Mouse (Mus musculus) gastrocnemius, postnatal 14 days (tissue): ENCODE measurements at regions not wholly inside any gene's neighbourhood (a gene's known extent, or its start where the extent isn't known, plus 50 kb on each side); places are given as distances from the start of the nearest gene placed in this dataset.
A peak's percentile ranks its signal among the peaks of the same experiment; 100 is the strongest.
"Not testable (repeated sequence)": the region's sequence is repeated elsewhere in the genome, so short reads cannot be mapped to it uniquely, and the experiment has no call there.

Experiments used
- DNase-seq: peaks from one replicate; pipeline ENCODE4 v3.0.0; 2021; ENCODE audit warnings: mixed read lengths
- intact Hi-C: fragments of 180-260 bp; cut with DNase I; formaldehyde crosslinking; loops from one replicate; pipeline ENCODE4 v1.15.1; 2025; ENCODE audit warnings: low total_unique reads

DNA sequence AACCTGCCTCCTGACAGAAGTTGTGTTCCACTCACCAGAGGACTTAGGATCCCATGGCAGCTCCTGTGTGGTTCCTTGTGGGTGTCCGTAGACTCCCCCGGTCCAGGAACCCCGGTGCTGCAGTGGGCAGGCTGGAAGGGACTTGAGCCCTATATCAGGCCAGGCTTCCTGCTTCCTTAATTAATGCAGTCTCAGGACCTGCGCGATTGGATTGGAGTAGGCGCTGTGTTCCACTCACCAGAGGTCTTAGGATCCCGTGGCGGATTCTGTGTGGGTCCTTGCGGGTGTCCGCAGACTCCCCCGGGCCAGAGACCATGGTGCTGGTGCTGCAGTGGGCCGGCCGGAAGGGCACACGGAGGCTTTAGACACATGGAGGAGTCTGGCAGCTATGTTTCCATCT, 288.7 kb downstream of the Fut8 start:
- intact Hi-C loops, DNase-seq: not testable (repeated sequence)

DNA sequence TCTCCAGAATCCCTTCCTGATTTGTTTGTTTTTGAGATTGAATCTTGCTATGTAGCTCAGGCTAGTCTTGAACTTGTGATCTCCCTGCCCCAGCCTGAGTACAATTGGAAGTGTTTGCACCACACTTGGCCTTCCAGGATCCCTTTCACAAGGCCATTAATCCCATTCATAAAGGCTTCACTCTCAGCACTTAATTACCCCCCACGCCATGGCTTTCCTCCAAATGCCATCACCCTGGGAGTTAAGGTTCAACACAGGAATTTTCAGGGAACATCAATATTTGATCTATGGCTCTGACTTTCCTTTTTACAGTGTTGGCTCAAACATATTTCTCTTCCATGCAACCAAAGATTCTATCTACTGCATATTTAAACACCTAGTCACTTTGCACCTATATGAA, 289.6 kb downstream of the Fut8 start:
- intact Hi-C loops = no loop called here

DNA sequence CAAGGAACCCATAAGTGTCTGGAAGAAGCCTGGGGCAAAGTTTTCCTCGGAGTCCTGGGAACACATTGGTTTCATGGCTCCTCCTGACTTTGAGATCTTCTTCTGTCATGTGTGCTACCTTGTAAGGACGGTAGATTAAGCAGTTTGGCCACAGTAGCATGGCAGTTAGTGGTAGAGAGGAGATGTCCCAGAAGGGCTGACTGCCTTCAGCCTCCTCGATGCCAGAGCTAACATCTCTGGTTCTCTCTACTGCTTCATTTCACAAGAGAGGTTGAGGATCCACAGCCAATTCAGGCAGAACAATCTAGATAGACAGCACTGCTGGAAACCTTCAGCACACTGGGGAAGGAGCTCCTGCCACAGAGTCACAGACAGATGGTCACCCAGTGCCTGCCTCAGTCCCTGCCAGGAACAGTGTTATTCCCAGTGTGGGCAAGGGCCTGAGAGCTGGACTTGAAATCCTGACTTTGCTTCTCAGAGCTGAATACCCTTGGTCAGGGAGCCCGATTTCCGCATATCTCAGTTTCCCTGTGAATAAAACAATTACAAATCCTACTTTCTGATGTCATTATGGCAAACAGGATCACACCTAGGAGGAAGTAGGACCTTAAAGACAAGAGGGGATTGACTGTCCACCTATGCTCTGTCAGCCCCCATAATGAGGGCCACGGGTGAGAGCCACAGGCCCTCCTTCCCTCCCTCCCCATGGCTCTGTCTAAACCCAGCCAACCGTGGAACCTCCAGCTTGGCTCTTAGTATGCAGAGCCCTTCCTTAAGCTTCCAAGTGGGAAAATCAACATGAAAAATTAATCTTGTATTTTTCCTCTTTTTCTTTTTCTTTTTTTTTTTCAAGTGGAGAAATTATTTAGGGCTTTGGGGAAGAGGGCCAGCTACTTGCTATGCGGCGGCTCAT, 290.3 kb downstream of the Fut8 start:
- intact Hi-C loops = no loop called here
- DNase-seq = no peak

More for the DNA sequence above, 289.6 kb downstream of the Fut8 start:
- no peak for DNase-seq

- intact Hi-C loops = no loop called here
- DNase-seq = no peak
Measured at GRCm38 (mm10) chr12:77528868-77529271, 290.9 kb downstream of the Fut8 start.

DNA sequence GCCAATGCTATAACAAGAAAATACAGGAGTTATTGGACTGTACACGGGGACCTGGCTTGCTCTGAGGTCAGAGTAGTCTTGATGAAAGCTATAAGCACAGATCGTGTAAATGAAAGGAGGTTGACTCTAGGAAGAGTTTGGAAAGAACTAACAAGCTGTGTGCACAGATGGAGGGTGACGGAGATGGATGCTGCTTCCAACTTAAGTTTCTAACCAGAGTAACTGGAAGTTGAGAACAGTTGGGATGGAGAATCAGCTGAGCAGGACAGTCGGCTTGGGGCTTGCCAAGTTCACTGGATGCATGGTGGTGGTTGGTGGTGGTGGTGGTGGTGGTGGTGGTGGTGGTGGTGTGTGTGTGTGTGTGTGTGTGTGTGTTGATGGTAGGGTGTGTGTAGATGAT, 291.5 kb downstream of the Fut8 start:
- intact Hi-C loops = no loop called here
- no peak for DNase-seq

DNA sequence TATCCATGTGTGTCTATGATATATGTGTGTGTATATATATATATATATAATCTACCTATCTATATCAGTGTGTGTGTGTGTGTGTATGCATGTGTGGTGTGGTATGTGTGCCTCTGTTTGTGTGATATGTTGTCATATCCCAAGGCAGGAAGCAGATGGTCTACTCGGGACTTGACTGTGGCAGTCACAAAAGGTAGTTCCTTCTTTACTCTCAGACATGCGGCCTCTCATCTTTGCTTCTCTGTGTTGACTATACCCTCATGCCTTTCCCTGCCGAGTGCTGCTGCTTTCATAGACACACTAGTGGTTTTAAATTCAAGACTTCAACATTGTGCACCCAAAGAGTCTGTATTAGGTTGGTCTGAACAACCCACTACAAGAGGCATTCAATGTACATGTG, 292.0 kb downstream of the Fut8 start:
- DNase-seq = no peak
- intact Hi-C loops = no loop called here

DNA sequence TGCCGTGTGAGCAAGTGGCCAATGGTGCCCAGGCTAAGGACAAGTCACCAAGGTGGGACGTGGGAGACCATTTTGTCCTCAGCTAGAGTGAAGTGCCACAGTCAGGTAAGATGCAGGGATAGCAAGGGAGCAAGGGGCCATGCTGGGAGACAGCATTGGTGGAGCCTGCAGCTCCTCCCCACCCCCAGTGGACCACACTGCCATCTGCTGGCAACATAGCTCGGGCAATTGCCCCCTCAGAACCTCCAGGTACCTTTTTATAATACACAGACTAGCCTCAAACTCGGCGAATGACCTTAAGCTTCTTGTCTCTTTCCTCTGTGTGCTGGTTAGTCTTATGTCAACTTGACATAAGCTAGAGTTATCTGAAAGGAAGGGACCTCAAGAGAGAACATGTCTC, 293.4 kb downstream of the Fut8 start:
- intact Hi-C loops = no loop called here
- DNase-seq = peak; percentile 33

DNA sequence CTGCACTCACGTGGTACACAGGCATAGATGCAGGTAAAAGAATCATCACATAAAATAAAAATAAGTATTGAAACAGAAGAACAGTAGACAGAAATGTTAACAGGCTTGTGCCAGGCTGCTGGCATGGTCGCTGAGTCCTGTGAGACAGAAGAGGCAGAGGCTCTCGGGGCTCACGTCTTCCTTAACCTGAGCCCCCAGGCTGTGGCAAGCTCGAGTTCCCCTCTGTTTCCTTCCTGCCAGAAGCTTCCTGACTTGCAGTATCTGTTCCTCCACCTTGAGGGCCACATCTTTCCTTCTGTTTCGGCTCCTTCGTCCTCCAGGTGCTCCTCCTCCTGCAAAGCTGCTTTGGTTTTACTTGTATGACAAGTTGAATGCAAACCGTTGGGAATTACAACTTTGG, 294.6 kb downstream of the Fut8 start:
- intact Hi-C loops = no loop called here
- DNase-seq = no peak

DNA sequence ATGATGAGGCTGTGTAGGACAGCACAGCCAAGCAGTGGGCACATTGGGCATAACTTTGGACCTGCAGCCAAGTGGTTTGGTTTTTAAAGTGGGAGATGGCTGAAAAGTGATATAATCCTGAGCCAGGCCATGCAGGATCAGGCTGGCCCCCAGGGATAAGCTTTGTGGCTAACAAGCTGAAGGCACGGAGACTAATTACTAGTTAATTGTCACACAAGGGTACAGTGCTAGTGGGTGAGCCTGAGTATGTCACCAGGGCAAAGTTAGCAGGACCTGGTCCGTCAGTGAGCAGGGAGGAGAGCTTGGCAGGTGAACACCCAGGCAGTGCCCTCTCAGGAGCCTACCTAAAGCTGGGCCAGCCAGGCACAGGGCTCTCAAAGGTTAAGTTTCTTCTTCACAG, 295.7 kb downstream of the Fut8 start:
- DNase-seq = no peak
- intact Hi-C loops = no loop called here

- DNase-seq = no peak
- intact Hi-C loops = no loop called here
Measured at GRCm38 (mm10) chr12:77534079-77534478, 296.2 kb downstream of the Fut8 start.

GRCm38 (mm10) chr12:77535147-77535546, 297.2 kb downstream of the Fut8 start:
- intact Hi-C loops = no loop called here

DNA sequence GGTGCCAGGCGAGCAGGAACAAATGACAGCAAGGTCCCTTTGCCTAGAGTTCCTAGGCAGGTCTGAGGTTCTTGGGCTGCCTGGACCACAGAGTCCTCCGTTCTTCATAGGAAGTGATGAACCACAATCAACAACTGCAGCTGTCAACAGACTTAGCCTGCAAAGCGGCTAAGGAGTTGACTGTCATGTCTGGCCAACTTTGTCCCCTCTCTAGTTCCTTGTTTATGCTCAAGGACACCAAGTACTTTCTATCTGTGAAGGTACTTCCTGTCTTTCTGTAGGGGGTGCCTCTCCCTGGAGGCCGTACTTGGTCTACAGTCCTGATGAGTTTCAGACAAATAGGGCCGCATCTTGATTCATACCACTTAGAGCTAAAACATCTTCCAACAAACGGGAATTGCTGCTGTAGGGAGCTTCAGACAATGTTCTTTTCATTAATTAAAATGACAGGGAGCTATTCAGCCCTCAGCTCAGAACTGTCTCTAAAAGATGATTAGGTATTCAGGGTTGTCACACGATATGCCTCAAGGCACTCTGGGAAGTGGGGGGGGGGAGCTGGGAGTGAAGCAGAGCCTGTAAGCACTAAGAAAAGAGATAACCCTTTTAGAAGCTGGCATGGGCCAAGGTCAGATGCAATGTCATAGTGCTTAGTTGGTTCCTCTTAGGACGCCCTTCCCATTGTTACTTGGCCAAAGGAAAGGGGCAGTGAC, 299.4 kb downstream of the Fut8 start:
- intact Hi-C loops = no loop called here

More at GRCm38 (mm10) chr12:77535147-77535546, 297.2 kb downstream of the Fut8 start:
- DNase-seq = no peak

DNA sequence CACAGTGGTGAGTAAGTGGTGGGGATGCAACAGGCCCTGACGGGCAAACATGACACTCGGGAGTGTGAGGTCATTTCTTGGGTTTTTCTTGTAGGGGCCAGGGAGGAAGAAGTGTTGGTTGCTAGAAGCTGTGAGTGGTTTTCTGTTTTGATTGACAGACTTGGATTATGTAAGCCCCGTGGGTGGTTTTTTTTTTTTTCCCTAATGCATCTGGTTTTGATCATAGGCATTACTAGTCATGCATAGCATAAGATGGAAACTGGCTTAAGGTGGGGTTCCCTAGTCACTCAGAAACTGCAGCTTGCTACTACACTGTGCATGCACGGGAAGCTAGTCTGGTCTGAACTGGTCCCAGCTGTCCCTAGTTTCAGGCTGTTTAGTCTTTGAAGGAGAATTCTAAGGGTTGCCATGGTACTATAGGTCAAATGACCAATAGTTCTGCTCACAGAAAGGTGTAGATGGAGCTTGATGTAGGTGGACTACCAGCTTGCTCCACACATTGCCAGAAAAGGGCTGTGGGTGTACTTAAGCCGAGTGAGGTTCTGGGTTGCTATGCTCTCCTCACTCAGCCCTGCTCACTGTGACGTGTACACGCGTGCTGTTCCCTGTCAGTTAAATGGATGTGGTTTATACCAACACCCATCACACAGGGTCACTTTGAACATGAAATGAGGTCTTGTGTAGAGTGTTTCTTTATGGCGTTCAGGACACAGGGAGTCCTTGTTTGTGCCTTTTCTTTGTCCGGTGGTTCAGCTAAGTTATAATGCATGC, 301.9 kb downstream of the Fut8 start:
- intact Hi-C loops = no loop called here
- DNase-seq = no peak

More for the DNA sequence above, 299.4 kb downstream of the Fut8 start:
- DNase-seq = no peak

DNA sequence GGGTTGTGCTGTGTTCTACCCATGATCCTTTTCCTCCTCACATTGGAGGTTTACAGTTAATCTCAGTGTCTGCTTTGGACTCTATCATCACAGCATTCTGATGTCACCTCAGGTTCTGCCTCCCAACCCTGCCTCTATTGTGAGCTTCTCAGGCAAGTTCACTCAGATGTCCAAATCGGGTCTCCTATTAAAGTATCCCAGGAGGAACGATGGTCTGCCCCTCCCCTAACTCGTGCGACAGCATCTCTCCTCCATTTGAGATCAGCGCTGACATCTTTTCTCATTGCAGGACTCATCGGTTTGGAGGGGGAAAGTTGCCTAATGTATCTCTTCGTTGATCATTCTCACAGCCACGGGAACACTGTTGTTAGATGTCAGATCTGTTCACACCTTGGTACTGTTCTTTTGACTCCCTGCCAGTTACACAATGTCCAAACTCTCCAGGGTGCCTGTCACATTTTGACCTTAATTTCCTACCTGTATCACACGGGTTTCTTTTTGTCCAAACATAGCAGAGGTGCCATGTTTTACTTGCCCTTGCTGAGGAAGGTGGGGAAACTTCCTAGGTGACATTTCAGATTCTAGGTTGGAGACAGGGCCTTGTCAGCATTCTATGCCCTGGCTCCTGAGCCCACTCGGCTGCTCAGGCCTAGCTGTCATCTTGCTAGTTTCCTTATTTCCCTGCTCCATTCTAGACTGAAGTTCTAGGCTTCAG, 303.3 kb downstream of the Fut8 start:
- DNase-seq = no peak
- intact Hi-C loops = no loop called here

DNA sequence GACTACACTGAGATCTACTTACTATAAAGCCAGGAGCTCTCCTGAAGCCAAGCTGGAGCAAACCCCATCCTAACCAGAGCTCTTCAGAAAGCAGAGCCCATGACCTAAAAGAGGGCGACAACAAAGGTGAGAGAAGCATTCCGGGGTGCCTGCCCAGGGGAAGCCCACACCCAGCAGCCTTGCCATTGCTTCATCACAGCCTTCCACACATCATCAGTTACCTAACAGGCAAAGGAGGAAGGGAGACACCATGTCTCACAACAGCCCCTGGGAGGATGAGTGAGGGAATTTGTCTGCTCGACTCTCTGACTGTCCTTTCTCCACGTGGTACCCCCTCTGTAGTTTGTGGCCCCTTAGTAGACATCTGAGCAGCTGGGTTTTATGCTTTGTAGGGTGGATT, 303.9 kb downstream of the Fut8 start:
- intact Hi-C loops = no loop called here
- DNase-seq = no peak

GRCm38 (mm10) chr12:77543651-77544050, 305.7 kb downstream of the Fut8 start:
- intact Hi-C loops = no loop called here

DNA sequence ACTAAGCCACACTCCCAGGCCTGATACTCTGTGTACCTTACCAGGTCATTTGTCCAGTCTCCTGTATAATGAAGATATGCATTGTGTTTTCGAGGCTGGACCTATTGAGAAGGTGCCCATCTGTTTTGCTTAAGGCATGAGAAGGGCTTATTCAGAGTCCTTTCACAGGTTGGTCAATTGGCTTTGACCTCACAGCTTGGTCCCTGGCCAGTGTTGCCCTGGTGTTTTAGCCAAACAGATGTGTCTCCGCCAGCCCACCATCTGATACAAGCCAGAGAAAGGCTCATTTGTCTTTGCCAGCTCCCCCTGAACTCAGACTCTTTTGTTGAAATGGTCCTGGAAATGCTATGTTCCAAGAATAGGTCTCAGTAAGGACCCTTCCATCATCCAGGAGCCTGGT, 308.2 kb downstream of the Fut8 start:
- DNase-seq = no peak
- intact Hi-C loops = no loop called here

More at GRCm38 (mm10) chr12:77543651-77544050, 305.7 kb downstream of the Fut8 start:
- no peak for DNase-seq

- intact Hi-C loops = loop anchor here (5.0 kb wide), 1 partner anchor 566 kb away; no protein-coding TSS in a partner anchor
- DNase-seq = peak; percentile 30
Measured at GRCm38 (mm10) chr12:77568286-77568685, 330.4 kb downstream of the Fut8 start.

DNA sequence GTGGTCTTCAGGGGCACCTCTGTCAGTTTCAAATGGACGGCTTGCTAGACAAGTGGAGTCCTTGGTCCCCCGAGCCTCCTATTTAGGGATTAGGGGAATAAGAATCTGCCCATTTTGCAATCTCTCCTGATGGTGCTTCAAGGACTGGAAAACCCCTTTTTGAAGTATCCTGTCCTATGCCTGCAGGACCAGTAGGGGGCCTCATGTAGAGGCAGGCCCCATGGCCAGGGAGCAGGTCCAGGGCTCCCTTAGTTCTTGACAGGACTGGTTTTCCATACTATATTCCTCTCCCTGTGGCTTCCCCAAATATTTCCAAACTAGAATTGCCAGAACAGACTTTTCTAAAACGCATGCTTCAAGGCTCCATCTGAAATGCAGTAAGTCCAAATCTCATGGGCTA, 332.6 kb downstream of the Fut8 start:
- intact Hi-C loops = no loop called here
- no peak for DNase-seq
